Mouse (Mus musculus) lung, postnatal 36 days (tissue): ENCODE measurements around the gene Siah3.
A peak's percentile ranks its signal among the peaks of the same experiment; 100 is the strongest.

Experiments used
- DNase-seq: peaks from one replicate; pipeline ENCODE4 v3.0.0; 2022; ENCODE audit warnings: mixed read lengths

Siah3 gene

GRCm38 (mm10) chr14:75525376-75526145, 69.8 kb downstream of the Siah3 start:
- DNase-seq: no peak

- peak; percentile 4 for DNase-seq
These were observed 71.8 kb downstream of the Siah3 start for GRCm38 (mm10) chr14:75527464-75528190.

- no peak for DNase-seq
These were observed 75.1 kb downstream of the Siah3 start for GRCm38 (mm10) chr14:75530815-75531353.

- no peak for DNase-seq
These were observed 83.4 kb downstream of the Siah3 start for GRCm38 (mm10) chr14:75539205-75539604.

- no peak for DNase-seq
These were observed 84.6 kb downstream of the Siah3 start for GRCm38 (mm10) chr14:75540216-75540995.

- no peak for DNase-seq
These were observed 85.2 kb downstream of the Siah3 start for GRCm38 (mm10) chr14:75540996-75541350.

- no peak for DNase-seq
These were observed 85.9 kb downstream of the Siah3 start for GRCm38 (mm10) chr14:75541731-75542130.

- no peak for DNase-seq
These were observed 106.0 kb downstream of the Siah3 start for GRCm38 (mm10) chr14:75561577-75562331.

GRCm38 (mm10) chr14:75565534-75566140, 109.9 kb downstream of the Siah3 start:
- peak; percentile 15 for DNase-seq

- DNase-seq: no peak
These were observed 110.5 kb downstream of the Siah3 start for GRCm38 (mm10) chr14:75566303-75566702.

GRCm38 (mm10) chr14:75579010-75579409, 123.2 kb downstream of the Siah3 start:
- no peak for DNase-seq
